Mouse (Mus musculus): ENCODE measurements around the gene Zyg11b.

The Zyg11b gene

DNA sequence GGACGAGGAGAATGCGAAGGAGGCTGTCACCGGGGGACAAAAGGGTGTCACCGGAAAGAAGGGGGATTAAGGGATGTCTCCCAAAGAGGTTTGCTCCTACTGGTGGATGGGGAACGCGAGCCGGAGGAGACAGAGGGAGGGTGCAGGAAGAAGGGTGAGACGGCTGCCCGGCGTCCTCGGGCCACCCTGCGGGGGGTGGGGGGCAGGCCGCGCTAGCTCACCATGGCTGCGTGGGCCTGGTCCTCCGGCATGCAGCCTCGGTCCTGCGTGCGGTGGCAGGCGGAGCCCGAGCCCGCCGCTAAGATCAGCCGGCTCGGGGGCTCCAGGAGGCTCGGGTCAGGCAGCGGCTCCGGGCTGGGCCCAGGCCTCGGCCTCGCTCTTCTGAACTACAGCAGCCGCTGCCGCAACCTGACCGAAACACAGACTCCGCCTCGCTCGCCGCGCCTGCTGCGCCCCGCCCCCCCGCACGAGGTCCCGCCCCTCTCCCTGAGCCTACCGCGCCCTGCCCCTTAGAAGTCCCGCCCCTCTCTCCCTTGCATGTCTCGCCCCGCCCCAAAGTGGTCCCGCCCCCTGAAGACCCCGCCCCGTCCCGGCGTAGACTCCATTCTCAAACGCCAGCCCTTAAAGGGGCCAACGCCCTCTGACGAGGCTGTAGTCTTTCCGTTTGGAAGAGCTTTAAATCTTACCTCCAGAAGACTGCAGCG lies at the start of gene Zyg11b:
Gene Zyg11b, minus strand, starts transcription at position 427 of the 704 bp plus-strand sequence.
- peak; percentile 98 for DNase-seq (ENCODE audit: low read depth, low spot score)

DNA sequence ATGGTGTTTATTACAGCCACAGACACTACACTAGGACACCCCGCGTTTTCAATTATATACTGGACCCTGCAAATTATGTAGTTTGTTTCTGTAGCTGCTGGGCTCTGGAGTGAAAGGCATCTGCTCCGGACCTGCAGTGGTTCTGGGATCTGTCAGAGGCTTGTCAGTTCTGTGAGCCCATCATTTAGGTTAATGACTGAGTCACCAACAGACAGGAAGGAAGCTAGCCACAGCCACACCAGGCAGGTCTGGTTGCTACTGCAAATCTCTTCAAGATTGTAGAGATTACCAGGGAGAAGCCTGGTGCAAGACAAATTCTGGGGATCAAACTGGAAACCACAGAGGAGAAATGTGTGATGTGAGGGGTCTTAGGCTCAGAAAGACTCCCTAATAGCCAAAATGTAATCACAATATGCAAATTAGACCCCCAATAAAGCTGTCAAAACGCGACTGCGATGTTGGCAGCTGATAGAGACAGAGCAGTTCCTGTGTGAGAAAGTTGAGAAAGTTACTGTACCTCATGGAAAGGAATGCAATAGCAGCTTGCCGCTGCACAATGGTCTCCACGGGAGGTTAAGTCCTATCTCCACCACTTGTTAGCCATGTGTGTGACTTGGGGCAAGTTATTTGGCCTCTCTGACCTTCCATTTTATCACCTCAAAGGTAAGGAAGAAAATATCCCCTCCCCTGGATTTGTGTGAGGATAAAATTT lies 49.1 kb upstream of the Zyg11b start:
- DNase-seq (ENCODE audit: low read depth, low spot score): no peak

- DNase-seq (ENCODE audit: low read depth, low spot score): no peak
Observed at GRCm38 (mm10) chr4:108349064-108349463, 48.2 kb upstream of the Zyg11b start.

DNA sequence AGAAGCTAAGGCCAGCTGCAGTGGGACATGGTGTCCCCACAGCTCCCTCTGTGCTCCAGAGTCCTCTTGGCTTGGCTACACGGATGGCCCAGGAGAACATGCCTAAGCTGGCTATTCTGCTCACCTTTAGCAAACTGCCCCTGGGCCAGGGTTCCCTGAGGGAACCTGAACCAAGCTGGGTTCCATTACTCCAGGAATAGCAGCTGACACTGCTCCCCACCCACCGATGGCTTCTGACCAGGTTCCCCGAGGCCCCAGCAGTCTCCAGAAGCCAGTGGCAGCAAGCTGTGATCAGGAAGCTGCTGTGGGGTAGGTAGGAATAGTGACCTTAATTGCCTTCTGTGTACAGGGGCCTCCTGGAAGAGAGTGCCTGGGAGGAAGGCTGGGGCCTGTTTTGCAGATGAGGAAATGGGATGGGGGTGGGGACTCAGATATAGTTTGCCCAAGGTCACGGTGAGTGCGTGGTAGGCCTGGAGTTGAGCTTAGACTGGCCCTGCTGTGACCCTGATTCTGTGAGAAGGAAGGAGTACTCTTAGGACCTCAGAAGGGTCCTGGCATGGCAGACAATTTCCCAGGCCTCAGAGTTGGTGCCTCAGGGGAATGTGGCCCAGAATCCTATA lies 47.5 kb upstream of the Zyg11b start:
- no peak for DNase-seq (ENCODE audit: low read depth, low spot score)

DNA sequence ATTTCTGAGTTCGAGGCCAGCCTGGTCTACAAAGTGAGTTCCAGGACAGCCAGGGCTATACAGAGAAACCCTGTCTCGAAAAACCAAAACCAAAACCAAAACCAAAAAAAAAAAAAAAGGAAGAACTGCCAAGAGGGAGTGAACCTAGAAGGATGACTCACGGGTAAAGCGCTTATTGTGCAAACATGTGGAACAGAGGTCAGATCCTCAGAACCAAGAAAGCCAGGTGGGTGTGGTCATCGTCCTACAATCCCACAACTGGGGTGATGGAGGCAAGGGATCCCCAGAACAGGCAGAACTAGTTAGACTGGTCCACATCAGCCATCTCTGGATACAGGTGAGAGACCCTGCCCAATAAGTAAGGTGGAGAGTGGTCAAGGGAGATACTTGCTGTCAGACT lies 46.2 kb upstream of the Zyg11b start:
- no peak for DNase-seq (ENCODE audit: low read depth, low spot score)

DNA sequence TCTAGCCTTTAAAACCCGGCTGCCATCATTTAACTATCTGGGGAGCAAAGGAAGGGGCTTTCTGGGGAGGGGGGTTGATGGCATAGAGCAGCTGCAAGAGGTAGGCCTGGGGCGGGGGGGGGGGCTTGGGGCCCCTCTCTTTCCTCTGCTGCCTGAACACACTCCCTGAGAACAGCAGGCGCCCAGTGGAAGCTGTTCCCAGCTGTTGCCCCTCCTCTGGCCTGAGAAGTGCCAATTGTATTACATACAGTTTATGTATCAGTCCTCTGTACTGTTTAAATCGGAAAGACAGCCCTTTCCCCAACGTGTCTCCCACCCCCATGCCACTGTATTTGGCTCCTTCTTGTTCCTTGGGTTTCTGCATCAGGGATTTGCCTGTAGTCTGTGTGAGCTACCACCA lies 44.9 kb upstream of the Zyg11b start:
- no peak for DNase-seq (ENCODE audit: low read depth, low spot score)

DNA sequence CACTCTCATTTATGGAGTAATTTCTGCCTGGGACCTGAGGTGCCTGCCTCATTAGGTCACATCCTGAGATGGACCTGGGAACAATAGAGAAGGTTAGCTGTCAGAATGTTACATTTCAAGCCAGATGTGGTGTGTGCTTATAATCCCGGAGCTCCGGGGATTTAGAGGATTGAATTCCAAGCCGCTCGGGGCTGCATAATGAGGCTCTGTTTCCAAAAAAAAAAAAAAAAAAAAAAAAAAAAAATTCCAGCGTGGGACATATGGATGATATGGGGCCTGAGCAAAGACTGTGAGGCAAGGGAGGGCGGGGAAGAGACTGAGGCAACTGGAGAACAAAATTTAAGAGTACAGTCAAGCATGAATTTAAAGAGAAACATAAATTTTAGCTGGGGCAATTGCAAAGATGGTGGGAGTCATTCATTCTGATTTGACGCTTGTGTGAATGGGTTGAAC lies 43.8 kb upstream of the Zyg11b start:
- DNase-seq (ENCODE audit: low read depth, low spot score): no peak

DNA sequence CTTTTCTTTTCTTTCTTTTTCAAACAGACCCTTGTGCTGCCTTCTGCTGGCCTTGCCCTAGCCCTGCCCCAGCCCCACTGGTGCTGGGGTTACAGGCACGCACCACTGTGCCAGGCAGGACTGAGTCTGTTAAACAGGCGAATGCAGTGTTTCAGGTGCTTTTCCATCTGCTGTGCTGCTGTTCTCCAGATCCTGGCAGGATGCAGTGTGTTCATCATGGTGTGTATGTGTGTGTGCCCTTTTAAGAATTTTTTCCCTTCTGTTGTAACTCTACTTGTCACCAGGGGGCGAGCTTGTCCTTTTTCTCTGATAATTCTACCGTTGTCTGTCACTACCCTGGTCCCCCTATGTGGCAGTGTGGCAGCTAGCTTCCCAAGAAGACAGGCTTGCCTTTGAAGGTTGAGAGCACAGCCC lies 38.4 kb upstream of the Zyg11b start:
- peak; percentile 89 for DNase-seq (ENCODE audit: low read depth, low spot score)

GRCm38 (mm10) chr4:108338811-108339210 lies 37.9 kb upstream of the Zyg11b start:
- peak; percentile 88 for DNase-seq (ENCODE audit: low read depth, low spot score)

- peak; percentile 70 for DNase-seq (ENCODE audit: low read depth, low spot score)
Observed at GRCm38 (mm10) chr4:108338321-108338733, 37.4 kb upstream of the Zyg11b start.

- peak; percentile 21 for DNase-seq (ENCODE audit: low read depth, low spot score)
Observed at GRCm38 (mm10) chr4:108337817-108338216, 36.9 kb upstream of the Zyg11b start.

DNA sequence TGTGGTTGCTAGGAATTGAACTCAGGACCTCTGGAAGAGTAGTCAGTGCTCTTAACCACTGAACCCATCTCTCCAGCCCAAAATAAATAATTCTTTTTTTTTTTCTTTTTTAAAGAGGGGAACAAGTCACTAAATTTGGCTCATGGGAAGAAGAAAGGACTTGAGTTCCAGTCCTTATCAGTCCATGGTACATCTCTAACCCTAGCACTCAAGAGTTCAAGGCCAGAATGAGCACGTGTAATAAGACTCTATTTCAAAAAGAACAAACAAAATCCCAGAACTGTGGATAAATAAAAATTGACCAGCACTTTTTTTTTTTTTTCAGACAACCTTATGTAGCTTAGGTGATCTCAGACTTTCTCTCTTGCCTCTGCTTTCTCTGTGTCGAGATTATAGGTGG lies 35.9 kb upstream of the Zyg11b start:
- no peak for DNase-seq (ENCODE audit: low read depth, low spot score)

GRCm38 (mm10) chr4:108335413-108335812 lies 34.5 kb upstream of the Zyg11b start:
- no peak for DNase-seq (ENCODE audit: low read depth, low spot score)

GRCm38 (mm10) chr4:108332041-108332440 lies 31.1 kb upstream of the Zyg11b start:
- DNase-seq (ENCODE audit: low read depth, low spot score): no peak

- no peak for DNase-seq (ENCODE audit: low read depth, low spot score)
Observed at GRCm38 (mm10) chr4:108329840-108330239, 28.9 kb upstream of the Zyg11b start.

- peak; percentile 99 for DNase-seq (ENCODE audit: low read depth, low spot score)
Observed at GRCm38 (mm10) chr4:108327730-108328484, 27.0 kb upstream of the Zyg11b start, which contains the start of gene Coa7. TSS of gene Coa7 (plus strand) at chr4:108328140.

DNA sequence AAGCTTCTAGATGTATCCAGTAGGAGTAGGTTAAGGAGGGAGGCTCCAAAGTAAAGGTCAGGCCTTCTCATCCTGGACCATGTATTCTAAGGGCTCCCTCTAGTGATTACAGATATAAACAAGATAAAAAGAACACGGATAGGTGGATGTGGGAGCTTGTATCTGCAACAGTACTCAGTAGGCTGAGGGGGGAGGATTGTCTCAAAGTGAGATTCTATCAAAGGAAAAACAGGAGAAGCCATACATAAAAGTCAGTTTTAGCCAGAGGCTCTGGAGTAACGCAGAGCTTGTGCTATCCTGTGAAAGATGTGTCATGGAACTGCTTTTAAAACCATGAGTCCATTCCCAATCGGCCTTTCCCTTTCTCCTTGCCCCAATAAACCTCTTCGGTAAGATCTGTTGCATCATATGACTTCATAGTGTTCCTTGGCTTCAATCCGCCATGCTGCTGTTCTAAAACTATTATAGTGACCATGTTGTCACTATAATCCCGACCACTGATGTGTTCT lies 26.2 kb upstream of the Zyg11b start:
- peak; percentile 86 for DNase-seq (ENCODE audit: low read depth, low spot score)

- no peak for DNase-seq (ENCODE audit: low read depth, low spot score)
Observed at GRCm38 (mm10) chr4:108323588-108323987, 22.7 kb upstream of the Zyg11b start.

DNA sequence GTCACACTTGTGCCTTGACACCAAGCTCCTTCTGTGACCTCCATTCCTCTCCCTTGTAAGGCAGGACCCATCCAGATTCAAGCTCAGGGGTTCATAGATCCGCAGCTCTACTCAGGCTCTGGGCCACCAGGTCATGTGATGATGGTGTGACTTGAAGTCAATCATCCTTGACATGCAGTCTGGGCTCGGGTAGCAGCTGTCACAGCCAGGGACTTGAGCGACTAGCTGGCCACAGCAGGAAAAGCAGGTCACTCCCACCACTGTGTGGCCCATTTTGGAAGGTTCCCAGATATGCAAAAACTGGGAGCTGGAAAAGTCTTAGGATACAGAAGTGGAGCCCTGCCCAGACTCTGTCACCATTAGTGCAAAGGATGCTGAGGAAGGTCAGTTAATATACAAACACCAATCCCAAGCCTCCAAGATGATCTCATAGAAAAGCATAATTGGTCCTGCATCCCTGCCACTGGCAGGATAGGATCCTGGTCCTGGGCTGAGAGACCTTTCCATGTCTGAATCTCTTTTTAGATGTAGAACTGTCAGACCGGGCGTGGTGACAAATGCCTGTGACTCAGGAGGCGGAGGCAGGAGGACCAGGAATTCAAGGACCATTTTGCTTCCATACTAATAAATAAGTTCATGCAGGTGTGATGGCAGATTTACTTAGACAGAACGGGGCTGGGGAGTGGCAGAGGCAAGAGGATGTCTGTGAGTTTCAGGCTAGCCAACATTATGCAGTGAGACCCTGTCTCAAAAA lies 19.9 kb upstream of the Zyg11b start:
- no peak for DNase-seq (ENCODE audit: low read depth, low spot score)

DNA sequence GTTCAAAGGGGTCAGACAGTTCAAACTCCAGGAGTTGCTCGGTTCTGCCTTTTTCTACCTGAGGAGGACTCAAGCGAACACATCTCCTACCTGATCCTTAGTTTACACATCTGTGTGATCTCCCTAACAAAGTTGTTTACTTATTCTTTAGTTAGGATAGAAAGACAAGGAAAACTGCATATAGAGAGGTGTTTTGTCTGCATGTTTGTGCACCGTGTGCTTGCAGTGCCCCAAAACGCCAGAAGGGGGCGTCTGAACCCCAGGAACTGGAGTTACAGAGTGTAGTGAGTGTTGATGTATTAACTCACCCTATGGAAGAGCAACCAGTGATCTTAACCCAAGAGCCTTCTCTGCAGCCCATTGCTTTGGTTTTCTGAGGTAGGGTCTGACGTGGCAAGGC lies 18.9 kb upstream of the Zyg11b start:
- DNase-seq (ENCODE audit: low read depth, low spot score): no peak
